Mouse (Mus musculus): ENCODE measurements at regions not wholly inside any gene's neighbourhood (a gene's known extent, or its start where the extent isn't known, plus 50 kb on each side); places are given as distances from the start of the nearest gene placed in this dataset.

DNA sequence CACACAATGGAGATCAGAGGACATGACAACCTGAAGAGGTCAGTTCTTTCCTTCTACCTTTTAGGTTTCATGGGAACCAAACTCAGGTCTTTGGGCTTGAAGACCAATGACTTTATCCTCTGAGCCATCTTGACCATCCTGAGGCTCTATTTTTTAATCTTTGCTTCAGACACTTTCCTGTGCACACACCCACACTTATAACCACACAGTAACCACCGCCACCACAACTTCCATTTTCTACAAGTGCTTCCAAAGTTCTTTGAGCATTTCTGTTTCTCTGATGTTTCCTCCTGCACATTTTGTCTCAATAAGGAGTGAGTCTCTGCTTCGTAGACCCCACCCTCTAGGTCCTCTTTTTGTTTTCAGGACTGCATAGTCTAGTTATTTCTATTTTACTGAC, 385.3 kb downstream of the Lpin1 start:
- TF ChIP-seq CTCF (IDR thresholded peaks at IDR 0.05 in 2 of 3, conservative IDR thresholded peaks at IDR 0.05 in 1 of 3; ENCODE audit: control insufficient read depth in 1 of 3, insufficient read depth in 1 of 3, low read depth in 2 of 3, low read length in 3 of 3, poor library complexity in 1 of 3, severe bottlenecking in 1 of 3) = no peak
- TF ChIP-seq USF2 (IDR thresholded peaks at IDR 0.05; ENCODE audit: borderline replicate concordance in 1 of 2, insufficient read depth in 1 of 2, low read depth in 1 of 2, low read length in 2 of 2) = no peak
- no peak for TF ChIP-seq TBP (IDR thresholded peaks at IDR 0.05; ENCODE audit: low read depth, low read length)
- peak; percentile 66 for TF ChIP-seq EP300 (IDR thresholded peaks at IDR 0.05; ENCODE audit: low read depth in 1 of 2, low read length in 2 of 2)
- TF ChIP-seq GATA1 (IDR thresholded peaks at IDR 0.05; ENCODE audit: low read depth, low read length) = peak; percentile 36; the same call in 1 of the 2 replicates
- no peak for TF ChIP-seq USF1 (IDR thresholded peaks at IDR 0.05; ENCODE audit: low read depth, low read length)
- TF ChIP-seq MXI1 (IDR thresholded peaks at IDR 0.05; ENCODE audit: low read depth, low read length) = no peak
- TF ChIP-seq POLR2AphosphoS2 (IDR thresholded peaks at IDR 0.05; ENCODE audit: low read length) = no peak
- TF ChIP-seq SMC3 (IDR thresholded peaks at IDR 0.05; ENCODE audit: low read depth, low read length) = 0 out of 2 replicates have a peak, but pooled peaks have one; percentile 14
- no peak for TF ChIP-seq ZMIZ1 (IDR thresholded peaks at IDR 0.05; ENCODE audit: low read depth, low read length)
- no peak for TF ChIP-seq POLR2A (IDR thresholded peaks at IDR 0.05; ENCODE audit: control insufficient read depth in 1 of 2, insufficient read depth in 1 of 2, low read depth in 1 of 2, low read length in 2 of 2, poor library complexity in 1 of 2)
- TF ChIP-seq ZNF384 (IDR thresholded peaks at IDR 0.05; ENCODE audit: low read depth, low read length) = no peak

Data from MEL (cell line).